Mouse (Mus musculus) spleen, embryonic (tissue): ENCODE results near the gene Tnp1.

Experiments
- CTCF ChIA-PET: fragments of 350-600 bp; sonication (Branson Sonifier 250); formaldehyde crosslinking; loops from one replicate; lab custom pipeline; 2022; lab: Charles Lee

Tnp1 gene

GRCm38 (mm10) chr1:73006847-73007246, 8.9 kb downstream of the Tnp1 start:
- CTCF ChIA-PET, result no interaction called here

- CTCF ChIA-PET, result no interaction called here
These were observed 10.8 kb downstream of the Tnp1 start for GRCm38 (mm10) chr1:73004890-73005289.

GRCm38 (mm10) chr1:73002637-73003036, 13.1 kb downstream of the Tnp1 start:
- CTCF ChIA-PET, result no interaction called here

GRCm38 (mm10) chr1:73001961-73002360, 13.7 kb downstream of the Tnp1 start:
- CTCF ChIA-PET, result no interaction called here

- CTCF ChIA-PET, result no interaction called here
These were observed 20.8 kb downstream of the Tnp1 start for GRCm38 (mm10) chr1:72994751-72995528.

- CTCF ChIA-PET, result no interaction called here
These were observed 22.7 kb downstream of the Tnp1 start for GRCm38 (mm10) chr1:72992944-72993464.

GRCm38 (mm10) chr1:72992209-72992608, 23.5 kb downstream of the Tnp1 start:
- CTCF ChIA-PET, result interaction anchor here (0.5 kb wide), 1 partner anchor 74 kb away, joined by 3 read pairs; no protein-coding TSS in a partner anchor

GRCm38 (mm10) chr1:72988904-72989303, 26.8 kb downstream of the Tnp1 start:
- CTCF ChIA-PET, result no interaction called here

GRCm38 (mm10) chr1:72986715-72987114, 29.0 kb downstream of the Tnp1 start:
- CTCF ChIA-PET, result no interaction called here

GRCm38 (mm10) chr1:72978956-72979355, 36.8 kb downstream of the Tnp1 start:
- CTCF ChIA-PET, result no interaction called here

GRCm38 (mm10) chr1:72974226-72974625, 41.5 kb downstream of the Tnp1 start:
- CTCF ChIA-PET, result no interaction called here

GRCm38 (mm10) chr1:72970461-72970860, 45.2 kb downstream of the Tnp1 start:
- CTCF ChIA-PET, result no interaction called here

GRCm38 (mm10) chr1:72969113-72969812, 46.4 kb downstream of the Tnp1 start:
- CTCF ChIA-PET, result no interaction called here

GRCm38 (mm10) chr1:72966423-72966822, 49.3 kb downstream of the Tnp1 start:
- CTCF ChIA-PET, result no interaction called here
